21 mouse cellular contexts compared by ENCODE assay signal in genomic region chr3:152235805-152236204, GRCm38 (mm10). TPM values are rescaled to one million over a fixed set of nuclear protein-coding genes. Genes with fewer than 3 reads are reported as not detected.
DNase-seq lines count a peak whose midpoint lies in the region; ATAC-seq and TF ChIP-seq lines count a peak whose summit lies in the region.
"Had no signal": no experiment of that assay in that cellular context is flagged by ENCODE, and none has a peak within 500 bp of the region (broad histone marks: within the 10 kb centered on the region; RNA-seq: fewer than 3 reads in every experiment).

No protein-coding gene starts in this region.

- no peak overlapping the region for H3K4me2 ChIP-seq in midbrain, embryonic 11.5 days
- H3K4me2 ChIP-seq in midbrain, embryonic 16.5 days (ENCODE audit: low read length) = no peak overlapping the region
- H3K4me2 ChIP-seq in CH12.LX (ENCODE audit: insufficient read depth, low read depth, poor library complexity, severe bottlenecking) = no peak overlapping the region

- in situ Hi-C loops in CH12.LX (cut with MboI; ENCODE audit: low pct_ligation_motif_present, low pct_unique_long_range_greater_than_20kb, low sequenced_read_pairs) = no loop called here

- no peak overlapping the region for H3K4me3 ChIP-seq in liver, adult 2 months (ENCODE audit: insufficient read depth, low read depth, low read length)
- H3K4me3 ChIP-seq in midbrain, embryonic 11.5 days (ENCODE audit: low read depth, low read length) = no peak overlapping the region
- H3K4me3 ChIP-seq in midbrain, embryonic 16.5 days (ENCODE audit: low read depth, low read length) = no peak overlapping the region
- no peak overlapping the region for H3K4me3 ChIP-seq in CH12.LX (replicated peaks in 1 of 3; ENCODE audit: low read depth in 2 of 3, low read length in 2 of 3, poor library complexity in 1 of 3)

- no peaks in the 10 kb centered on the region for H3K9me3 ChIP-seq in midbrain, embryonic 11.5 days (ENCODE audit: control insufficient read depth, low read length)
- no peaks in the 10 kb centered on the region for H3K9me3 ChIP-seq in midbrain, embryonic 16.5 days (replicated peaks; ENCODE audit: control insufficient read depth, low read length, poor library complexity, severe bottlenecking)
- no peaks in the 10 kb centered on the region for H3K9me3 ChIP-seq in CH12.LX (replicated peaks; ENCODE audit: low read length)
- H3K9me3 ChIP-seq: G1E had no signal

- dilution Hi-C loops in CH12.LX (cut with MboI; ENCODE audit: extremely low pct_ligation_motif_present, extremely low pct_unique_long_range_greater_than_20kb, low sequenced_read_pairs) = no loop called here

- H3K27me3 ChIP-seq in liver, adult 2 months (ENCODE audit: control insufficient read depth, insufficient read depth, low read length) = no peaks in the 10 kb centered on the region
- H3K27me3 ChIP-seq in midbrain, embryonic 11.5 days (ENCODE audit: control insufficient read depth, insufficient read depth, low read length) = no peaks in the 10 kb centered on the region
- H3K27me3 ChIP-seq in midbrain, embryonic 16.5 days (ENCODE audit: control insufficient read depth, insufficient read depth, low read depth, low read length) = no peaks in the 10 kb centered on the region
- H3K27me3 ChIP-seq in CH12.LX (replicated peaks) = no peaks in the 10 kb centered on the region
- H3K27me3 ChIP-seq: Patski had no signal

- H3K4me1 ChIP-seq in liver, adult 2 months (ENCODE audit: control insufficient read depth, insufficient read depth, low read length) = peaks cover 3% of the 10 kb centered on the region; the same call in 1 of the 2 replicates
- H3K4me1 ChIP-seq in midbrain, embryonic 11.5 days (ENCODE audit: control insufficient read depth, insufficient read depth, low read length) = no peaks in the 10 kb centered on the region
- H3K4me1 ChIP-seq in midbrain, embryonic 16.5 days (ENCODE audit: control insufficient read depth, insufficient read depth, low read length) = no peaks in the 10 kb centered on the region
- peaks cover 0 to 23% of the 10 kb centered on the region in 2 experiments; a peak in 2 of 4 replicates for H3K4me1 ChIP-seq in CH12.LX (ENCODE audit: control insufficient read depth in 1 of 2, insufficient read depth in 2 of 2)

- H3K9ac ChIP-seq in liver, adult 2 months (ENCODE audit: low read depth, low read length) = no peak overlapping the region
- no peak overlapping the region for H3K9ac ChIP-seq in midbrain, embryonic 11.5 days (ENCODE audit: low read length)
- no peak overlapping the region for H3K9ac ChIP-seq in midbrain, embryonic 16.5 days (ENCODE audit: low read depth, low read length)
- H3K9ac ChIP-seq in CH12.LX (ENCODE audit: insufficient read depth, low read depth) = no peak overlapping the region

- TF ChIP-seq RAD21 in CH12.LX (IDR thresholded peaks at IDR 0.05; ENCODE audit: low read depth, low read length) = no peak

- no peak for TF ChIP-seq POLR2A in liver, adult 2 months (IDR thresholded peaks at IDR 0.05; ENCODE audit: extremely low read depth, insufficient read depth, low read length)
- no peak; the same call in 1 of the 2 replicates for TF ChIP-seq POLR2A in CH12.LX (IDR thresholded peaks at IDR 0.05; ENCODE audit: low read depth, low read length)

- H3K79me2 ChIP-seq in liver, adult 2 months (ENCODE audit: control insufficient read depth, insufficient read depth, low read length) = no peaks in the 10 kb centered on the region; the same call in 1 of the 2 replicates
- peaks cover 10% of the 10 kb centered on the region for H3K79me2 ChIP-seq in CH12.LX (replicated peaks; ENCODE audit: control insufficient read depth, extremely low read depth, insufficient read depth, poor library complexity, severe bottlenecking)

- no peak overlapping the region for H3K27ac ChIP-seq in liver, adult 2 months (replicated peaks; ENCODE audit: insufficient read depth, low read depth, low read length)
- H3K27ac ChIP-seq in midbrain, embryonic 11.5 days (ENCODE audit: low read depth, low read length) = no peak overlapping the region
- H3K27ac ChIP-seq in midbrain, embryonic 16.5 days (ENCODE audit: low read length) = no peak overlapping the region
- H3K27ac ChIP-seq in CH12.LX (ENCODE audit: insufficient read depth, low read depth) = no peak overlapping the region

- DNase-seq in liver, adult 2 months (ENCODE audit: extremely low read depth, low read depth, low spot score) = peak; percentile 41
- DNase-seq in liver (no peak), CH12.LX (ENCODE audit: extremely low read depth) (no peak)
- peak; percentile 82 for DNase-seq in midbrain, embryonic 11.5 days (ENCODE audit: low spot score, missing footprints)
- no peak for DNase-seq in right cerebral cortex, adult 18-20 months
- DNase-seq: adrenal gland, adult 2 months; adrenal gland, adult 8-10 months; adrenal gland, postnatal 10 days; adrenal gland, postnatal 14 days; adrenal gland, postnatal 25 days; adrenal gland, postnatal 36 days; B cell, adult 2 months; cerebellum, adult 11 months; cerebellum, adult 11-12 months; cerebellum, adult 18-20 months; cerebellum, adult 2 months had no signal

- TF ChIP-seq EP300 in CH12.LX (IDR thresholded peaks at IDR 0.05; ENCODE audit: low read length) = no peak

- peaks cover 38% of the 10 kb centered on the region for H3K36me3 ChIP-seq in liver, adult 2 months (ENCODE audit: control insufficient read depth, insufficient read depth, low read length)
- H3K36me3 ChIP-seq in midbrain, embryonic 11.5 days (ENCODE audit: control insufficient read depth, insufficient read depth, low read length) = peaks cover 10% of the 10 kb centered on the region; the same call in 1 of the 2 replicates
- H3K36me3 ChIP-seq in midbrain, embryonic 16.5 days (ENCODE audit: control insufficient read depth, insufficient read depth, low read length) = peaks cover 15% of the 10 kb centered on the region
- peaks cover 45 to 90% of the 10 kb centered on the region in 2 experiments for H3K36me3 ChIP-seq in CH12.LX (replicated peaks in 1 of 2; ENCODE audit: control insufficient read depth in 1 of 2, insufficient read depth in 1 of 2, low read length in 1 of 2)

- WGBS in liver, adult 2 months = 98% methylated on average over 1 of the region's 1 CpGs
- 94% methylated on average over 1 of the region's 1 CpGs for WGBS in midbrain, embryonic 11.5 days
- 98% methylated on average over 1 of the region's 1 CpGs for WGBS in midbrain, embryonic 16.5 days

- no peak for TF ChIP-seq CTCF in liver, adult 2 months (IDR thresholded peaks at IDR 0.05; ENCODE audit: low read depth, low read length)
- no peak for TF ChIP-seq CTCF in CH12.LX (conservative IDR thresholded peaks at IDR 0.05 in 1 of 2, IDR thresholded peaks at IDR 0.05 in 1 of 2; ENCODE audit: low read depth in 2 of 2, low read length in 2 of 2)

- ATAC-seq in midbrain, embryonic 11.5 days (ENCODE audit: low FRiP score) = no peak
- ATAC-seq in midbrain, embryonic 16.5 days = no peak
- ATAC-seq: activated CD4-positive, CD25-positive, alpha-beta regulatory T cell, adult 4 months; CD4-positive, CD25-positive, alpha-beta regulatory T cell, adult 4 months; Patski had no signal

TF ChIP-seq in CH12.LX, 34 proteins besides CTCF, POLR2A, EP300 and RAD21:
- TF ChIP-seq CHD2 (IDR thresholded peaks at IDR 0.05; ENCODE audit: low read length) (no peak), BHLHE40 (IDR thresholded peaks at IDR 0.05; ENCODE audit: low read depth, low read length) (no peak), POLR2AphosphoS2 (IDR thresholded peaks at IDR 0.05; ENCODE audit: low read depth, low read length) (peak; percentile 63), TBP (conservative IDR thresholded peaks at IDR 0.05; ENCODE audit: low read depth, low read length) (no peak), SMC3 (IDR thresholded peaks at IDR 0.05; ENCODE audit: low read depth, low read length) (no peak)

RNA-seq across cellular contexts. Expression of gene Fubp1, which starts 25.6 kb away (rescaled TPM):
- total RNA-seq in liver, adult 2 months (2014; rRNA removed) = 61.9 and 71.5 TPM in 2 replicates
- polyA plus RNA-seq in liver, adult 2 months (2012; rRNA removed) = 17.5 and 28.1 TPM in 2 replicates
- 452 and 457 TPM in 2 replicates for polyA plus RNA-seq in midbrain, embryonic 11.5 days (2014; fragmentation: Nextera tagmentation; extraction: Ambion mirVana)
- 191 and 239 TPM in 2 replicates for polyA plus RNA-seq in midbrain, embryonic 16.5 days (2015; fragmentation: Nextera tagmentation; extraction: Ambion mirVana)
- total RNA-seq in CH12.LX (2012; rRNA removed) = 214 and 306 TPM in 2 replicates
- 333 and 398 TPM in 2 replicates for total RNA-seq in CH12.LX (2014; rRNA removed)
- 224 and 237 TPM in 2 replicates for polyA plus RNA-seq in CH12.LX (2012; ENCODE audit: insufficient read length, low read depth)

RNA-seq across cellular contexts. Expression of gene Dnajb4, which starts 25.7 kb away (rescaled TPM):
- 22.4 and 23.0 TPM in 2 replicates for total RNA-seq in liver, adult 2 months (2014; rRNA removed)
- 5.3 and 6.3 TPM in 2 replicates for polyA plus RNA-seq in liver, adult 2 months (2012; rRNA removed)
- polyA plus RNA-seq in midbrain, embryonic 11.5 days (2014; fragmentation: Nextera tagmentation; extraction: Ambion mirVana) = 26.6 and 29.0 TPM in 2 replicates
- 48.8 and 52.5 TPM in 2 replicates for polyA plus RNA-seq in midbrain, embryonic 16.5 days (2015; fragmentation: Nextera tagmentation; extraction: Ambion mirVana)
- total RNA-seq in CH12.LX (2012; rRNA removed) = 11.7 and 14.9 TPM in 2 replicates
- 26.4 and 30.0 TPM in 2 replicates for total RNA-seq in CH12.LX (2014; rRNA removed)
- polyA plus RNA-seq in CH12.LX (2012; ENCODE audit: insufficient read length, low read depth) = 17.7 and 19.5 TPM in 2 replicates

RNA-seq across cellular contexts. Expression of gene Nexn, which starts 30.3 kb away (rescaled TPM):
- 0.20 and 0.28 TPM in 2 replicates for total RNA-seq in liver, adult 2 months (2014; rRNA removed)
- polyA plus RNA-seq in liver, adult 2 months (2012; rRNA removed) = not detected in 2 replicates
- polyA plus RNA-seq in midbrain, embryonic 11.5 days (2014; fragmentation: Nextera tagmentation; extraction: Ambion mirVana) = 2.6 and 4.2 TPM in 2 replicates
- polyA plus RNA-seq in midbrain, embryonic 16.5 days (2015; fragmentation: Nextera tagmentation; extraction: Ambion mirVana) = 1.8 TPM in 2 replicates
- total RNA-seq in CH12.LX (2012; rRNA removed) (0.08 TPM in 2 replicates), CH12.LX (2014; rRNA removed) (not detected in 2 replicates)
- polyA plus RNA-seq in CH12.LX (2012; ENCODE audit: insufficient read length, low read depth) = 0.17 and 0.67 TPM in 2 replicates
- polyA plus RNA-seq: adrenal gland, adult 2 months; G1E had no signal

Comparison
In these comparisons a context has a peak if more than half of its experiments do, and no peak if none do; other contexts are left out.
1. DNase-seq: peak in liver, adult 2 months (single experiment) and midbrain, embryonic 11.5 days (single experiment); none in liver (single experiment), CH12.LX (single experiment) and right cerebral cortex, adult 18-20 months (single experiment).